7 mouse cellular contexts compared by ENCODE assay signal in the genomic region with DNA sequence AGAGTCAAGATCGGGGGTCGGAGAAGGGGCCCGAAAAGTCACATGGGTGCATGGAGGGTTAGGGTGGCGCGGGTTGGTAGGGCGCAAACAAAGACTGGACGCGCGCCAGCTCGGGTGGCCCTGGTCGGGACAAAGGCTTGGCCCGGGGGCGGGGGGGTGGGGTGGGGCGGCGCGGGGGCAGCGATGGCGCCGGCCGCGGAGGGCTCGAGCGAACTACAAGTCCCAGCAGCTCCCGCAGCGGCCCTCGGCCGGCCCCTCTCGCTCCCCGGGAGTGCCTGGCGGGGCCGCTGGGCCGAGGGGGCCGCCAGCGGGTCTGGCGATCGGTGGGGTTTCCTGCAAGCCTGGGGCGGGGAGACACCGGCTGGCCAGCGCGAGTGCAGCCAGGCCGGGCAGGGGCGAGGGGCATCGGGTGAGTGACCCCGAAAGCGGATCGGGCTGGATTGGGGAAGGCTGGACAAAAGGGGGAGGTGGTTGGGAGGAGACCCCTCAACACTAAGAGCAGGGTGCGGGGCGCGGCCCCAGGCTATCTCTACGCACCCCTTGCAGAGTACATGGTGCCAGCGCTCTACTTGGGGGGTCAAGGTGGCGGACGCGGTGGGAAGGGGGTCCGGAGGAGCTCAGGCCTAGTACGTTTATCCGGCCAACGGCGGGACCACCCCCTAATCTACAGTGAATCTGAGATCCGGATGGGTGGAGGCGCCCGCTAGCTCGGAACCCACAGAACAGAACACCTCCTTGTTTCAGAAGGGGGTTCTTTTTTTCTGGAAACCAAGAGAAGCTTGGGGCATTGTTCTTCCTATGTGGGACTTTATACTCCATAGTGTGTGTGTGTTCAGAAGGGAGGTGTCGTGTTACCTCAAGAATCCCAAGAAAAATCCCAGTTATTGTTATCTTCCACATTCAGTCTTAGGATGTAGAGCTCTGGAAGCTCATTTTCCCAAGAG. TPM values are rescaled to one million over a fixed set of nuclear protein-coding genes. Genes with fewer than 3 reads are reported as not detected.
DNase-seq lines count a peak whose midpoint lies in the region; ATAC-seq lines count a peak whose summit lies in the region.

Zfp358 (plus strand) TSS at position 238 of the 944 bp plus-strand sequence.

- peak within 1 kb of the TSS; percentile 87 for H3K4me3 ChIP-seq in limb, embryonic 13.5 days
- H3K4me3 ChIP-seq in midbrain, embryonic 14.5 days (replicated peaks; ENCODE audit: low read depth, low read length): peak within 1 kb of the TSS; percentile 89

- peaks cover 18% of the 10 kb centered on the region for H3K4me1 ChIP-seq in limb, embryonic 13.5 days
- H3K4me1 ChIP-seq in midbrain, embryonic 14.5 days (ENCODE audit: control insufficient read depth, insufficient read depth, low read length): peaks cover 7% of the 10 kb centered on the region

- H3K4me2 ChIP-seq in limb, embryonic 13.5 days (replicated peaks): peak within 1 kb of the TSS; percentile 79
- H3K4me2 ChIP-seq in midbrain, embryonic 14.5 days (ENCODE audit: low read length): peak within 1 kb of the TSS; percentile 73

- H3K9me3 ChIP-seq in limb, embryonic 13.5 days: peaks cover 24% of the 10 kb centered on the region
- H3K9me3 ChIP-seq in midbrain, embryonic 14.5 days (ENCODE audit: control insufficient read depth, low read length): peaks cover 7% of the 10 kb centered on the region; the same call in 1 of the 2 replicates

- WGBS in limb, embryonic 13.5 days: under 1% methylated on average over 54 of the region's 64 CpGs
- under 1% methylated on average over 56 of the region's 64 CpGs for WGBS in midbrain, embryonic 14.5 days

- H3K27me3 ChIP-seq in limb, embryonic 13.5 days: no peaks in the 10 kb centered on the region
- no peaks in the 10 kb centered on the region for H3K27me3 ChIP-seq in midbrain, embryonic 14.5 days (ENCODE audit: control insufficient read depth, insufficient read depth, low read length)

- peaks cover 40% of the 10 kb centered on the region for H3K36me3 ChIP-seq in limb, embryonic 13.5 days
- H3K36me3 ChIP-seq in midbrain, embryonic 14.5 days (ENCODE audit: control insufficient read depth, insufficient read depth, low read length): peaks cover 28% of the 10 kb centered on the region

- peak; percentile 84 for DNase-seq in adrenal gland, postnatal 10 days
- DNase-seq in embryo, embryonic 11.5 days (ENCODE audit: low read depth, low spot score): peak; percentile 63
- peak; percentile 98 for DNase-seq in heart, adult 11 months
- DNase-seq in kidney, adult 11 months: peak; percentile 58
- DNase-seq in midbrain, embryonic 14.5 days: peak; percentile 92
- peak; percentile 22 for DNase-seq in spleen, adult 12 weeks (ENCODE audit: low spot score)

- H3K9ac ChIP-seq in limb, embryonic 13.5 days: peak within 1 kb of the TSS; percentile 99
- peak within 1 kb of the TSS; percentile 99 for H3K9ac ChIP-seq in midbrain, embryonic 14.5 days (replicated peaks; ENCODE audit: low read length)

- ATAC-seq in limb, embryonic 13.5 days (ENCODE audit: low FRiP score, low read depth): peak; percentile 93
- peak; percentile 91 for ATAC-seq in midbrain, embryonic 14.5 days (ENCODE audit: low FRiP score, low TSS enrichment)

- peak within 1 kb of the TSS; percentile 91 for H3K27ac ChIP-seq in limb, embryonic 13.5 days
- peak within 1 kb of the TSS; percentile 93 for H3K27ac ChIP-seq in midbrain, embryonic 14.5 days (replicated peaks; ENCODE audit: low read depth, low read length)

RNA-seq across cellular contexts. Expression of gene Zfp358, which starts in this region (rescaled TPM):
- total RNA-seq in adrenal gland, postnatal 10 days (2021): 10 to 100 TPM; 23.9 to 25.3 TPM
- 57.0 and 57.8 TPM in 2 replicates for polyA plus RNA-seq in limb, embryonic 13.5 days (2015; fragmentation: Nextera tagmentation; extraction: Ambion mirVana)
- 53.0 and 80.8 TPM in 2 replicates for polyA plus RNA-seq in midbrain, embryonic 14.5 days (2014; fragmentation: Nextera tagmentation; extraction: Ambion mirVana)

Comparison
In these comparisons a context has a peak if more than half of its experiments do, and no peak if none do; other contexts are left out.
1. Peak in every context shown above with its lines: DNase-seq, ATAC-seq, H3K4me3 ChIP-seq and H3K27ac ChIP-seq.
2. DNase-seq: peak in every context shown above with its lines; median percentile 98 in heart, adult 11 months; 92 in midbrain, embryonic 14.5 days; 84 in adrenal gland, postnatal 10 days; 63 in embryo, embryonic 11.5 days; 58 in kidney, adult 11 months; 22 in spleen, adult 12 weeks.